Mouse (Mus musculus): ENCODE measurements around the gene Cwc22. TPM values are rescaled to one million over a fixed set of nuclear protein-coding genes. Genes with fewer than 3 reads are reported as not detected.

Cwc22 gene
- polyA plus RNA-seq, 1 experiment from 2014 or later: 32.8 TPM

GRCm38 (mm10) chr2:77887166-77887565, 59.0 kb downstream of the Cwc22 start:
- Histone ChIP-seq H3K27ac (ENCODE audit: low read length) (no peak overlapping the region), H3K9ac (replicated peaks; ENCODE audit: low read length) (no peak overlapping the region)
- WGBS: 84% methylated on average over 4 of the region's 4 CpGs

GRCm38 (mm10) chr2:77885491-77886130, 60.6 kb downstream of the Cwc22 start:
- WGBS: 85% methylated on average over 10 of the region's 10 CpGs
- no peaks in the 10 kb centered on the region for H3K36me3 ChIP-seq (ENCODE audit: insufficient read depth, low read length)
- H3K4me3 ChIP-seq (ENCODE audit: low read length): no peak overlapping the region
- no peak overlapping the region for H3K4me2 ChIP-seq (replicated peaks; ENCODE audit: low read depth, low read length)
- no peak overlapping the region for H3K9ac ChIP-seq (replicated peaks; ENCODE audit: low read length)
- H3K9me3 ChIP-seq (ENCODE audit: low read length): peaks cover 1% of the 10 kb centered on the region; the same call in 1 of the 2 replicates
- no peaks in the 10 kb centered on the region for H3K27me3 ChIP-seq (ENCODE audit: insufficient read depth, low read length)
- no peak for ATAC-seq (ENCODE audit: low FRiP score, low TSS enrichment)
- H3K27ac ChIP-seq (ENCODE audit: low read length): no peak overlapping the region
- no peaks in the 10 kb centered on the region for H3K4me1 ChIP-seq (ENCODE audit: insufficient read depth, low read length)

More at GRCm38 (mm10) chr2:77887166-77887565, 59.0 kb downstream of the Cwc22 start:
- no peaks in the 10 kb centered on the region for H3K4me1 ChIP-seq (ENCODE audit: insufficient read depth, low read length)
- no peak for ATAC-seq (ENCODE audit: low FRiP score, low TSS enrichment)
- no peak overlapping the region for H3K4me2 ChIP-seq (replicated peaks; ENCODE audit: low read depth, low read length)
- H3K27me3 ChIP-seq (ENCODE audit: insufficient read depth, low read length): no peaks in the 10 kb centered on the region
- H3K4me3 ChIP-seq (ENCODE audit: low read length): no peak overlapping the region
- H3K9me3 ChIP-seq (ENCODE audit: low read length): peaks cover 7% of the 10 kb centered on the region; the same call in 1 of the 2 replicates
- H3K36me3 ChIP-seq (ENCODE audit: insufficient read depth, low read length): peaks cover 2% of the 10 kb centered on the region; the same call in 1 of the 2 replicates

- Histone ChIP-seq H3K4me3 (ENCODE audit: low read length) (no peak overlapping the region), H3K9ac (replicated peaks; ENCODE audit: low read length) (no peak overlapping the region), H3K4me2 (replicated peaks; ENCODE audit: low read depth, low read length) (no peak overlapping the region), H3K36me3 (ENCODE audit: insufficient read depth, low read length) (no peaks in the 10 kb centered on the region), H3K27ac (ENCODE audit: low read length) (no peak overlapping the region), H3K27me3 (ENCODE audit: insufficient read depth, low read length) (no peaks in the 10 kb centered on the region), H3K4me1 (ENCODE audit: insufficient read depth, low read length) (no peaks in the 10 kb centered on the region), H3K9me3 (ENCODE audit: low read length) (no peaks in the 10 kb centered on the region)
- 90% methylated on average over 6 of the region's 6 CpGs for WGBS
- no peak for ATAC-seq (ENCODE audit: low FRiP score, low TSS enrichment)
Measured at GRCm38 (mm10) chr2:77885036-77885435, 61.1 kb downstream of the Cwc22 start.

- Histone ChIP-seq H3K9me3 (ENCODE audit: low read length) (no peaks in the 10 kb centered on the region), H3K36me3 (ENCODE audit: insufficient read depth, low read length) (no peaks in the 10 kb centered on the region), H3K27ac (ENCODE audit: low read length) (no peak overlapping the region), H3K27me3 (ENCODE audit: insufficient read depth, low read length) (no peaks in the 10 kb centered on the region), H3K4me3 (ENCODE audit: low read length) (no peak overlapping the region), H3K4me1 (ENCODE audit: insufficient read depth, low read length) (no peaks in the 10 kb centered on the region), H3K4me2 (replicated peaks; ENCODE audit: low read depth, low read length) (no peak overlapping the region), H3K9ac (replicated peaks; ENCODE audit: low read length) (no peak overlapping the region)
- no peak for ATAC-seq (ENCODE audit: low FRiP score, low TSS enrichment)
- 93% methylated on average over 3 of the region's 3 CpGs for WGBS
Measured at GRCm38 (mm10) chr2:77884491-77884890, 61.7 kb downstream of the Cwc22 start.

GRCm38 (mm10) chr2:77882961-77883360, 63.2 kb downstream of the Cwc22 start:
- ATAC-seq (ENCODE audit: low FRiP score, low TSS enrichment): no peak
- Histone ChIP-seq H3K9me3 (ENCODE audit: low read length) (no peaks in the 10 kb centered on the region), H3K4me2 (replicated peaks; ENCODE audit: low read depth, low read length) (no peak overlapping the region), H3K9ac (replicated peaks; ENCODE audit: low read length) (no peak overlapping the region), H3K27me3 (ENCODE audit: insufficient read depth, low read length) (no peaks in the 10 kb centered on the region), H3K36me3 (ENCODE audit: insufficient read depth, low read length) (no peaks in the 10 kb centered on the region), H3K4me3 (ENCODE audit: low read length) (no peak overlapping the region), H3K27ac (ENCODE audit: low read length) (no peak overlapping the region), H3K4me1 (ENCODE audit: insufficient read depth, low read length) (no peaks in the 10 kb centered on the region)
- WGBS: 92% methylated on average over 4 of the region's 4 CpGs

- 87% methylated on average over 5 of the region's 5 CpGs for WGBS
Measured at GRCm38 (mm10) chr2:77881301-77882199, 64.6 kb downstream of the Cwc22 start.

GRCm38 (mm10) chr2:77880351-77880750, 65.8 kb downstream of the Cwc22 start:
- Histone ChIP-seq H3K4me3 (ENCODE audit: low read length) (no peak overlapping the region), H3K27ac (ENCODE audit: low read length) (no peak overlapping the region), H3K4me2 (replicated peaks; ENCODE audit: low read depth, low read length) (no peak overlapping the region), H3K4me1 (ENCODE audit: insufficient read depth, low read length) (no peaks in the 10 kb centered on the region), H3K9ac (replicated peaks; ENCODE audit: low read length) (no peak overlapping the region), H3K36me3 (ENCODE audit: insufficient read depth, low read length) (no peaks in the 10 kb centered on the region), H3K9me3 (ENCODE audit: low read length) (no peaks in the 10 kb centered on the region), H3K27me3 (ENCODE audit: insufficient read depth, low read length) (no peaks in the 10 kb centered on the region)
- WGBS: 94% methylated on average over 1 of the region's 1 CpGs
- no peak for ATAC-seq (ENCODE audit: low FRiP score, low TSS enrichment)

More at GRCm38 (mm10) chr2:77881301-77882199, 64.6 kb downstream of the Cwc22 start:
- H3K27ac ChIP-seq (ENCODE audit: low read length): no peak overlapping the region
- no peak overlapping the region for H3K9ac ChIP-seq (replicated peaks; ENCODE audit: low read length)
- H3K4me2 ChIP-seq (replicated peaks; ENCODE audit: low read depth, low read length): no peak overlapping the region
- no peaks in the 10 kb centered on the region for H3K9me3 ChIP-seq (ENCODE audit: low read length)
- H3K4me1 ChIP-seq (ENCODE audit: insufficient read depth, low read length): no peaks in the 10 kb centered on the region
- ATAC-seq (ENCODE audit: low FRiP score, low TSS enrichment): no peak
- no peaks in the 10 kb centered on the region for H3K36me3 ChIP-seq (ENCODE audit: insufficient read depth, low read length)
- no peak overlapping the region for H3K4me3 ChIP-seq (ENCODE audit: low read length)
- no peaks in the 10 kb centered on the region for H3K27me3 ChIP-seq (ENCODE audit: insufficient read depth, low read length)

GRCm38 (mm10) chr2:77879736-77880135, 66.4 kb downstream of the Cwc22 start:
- Histone ChIP-seq H3K9ac (replicated peaks; ENCODE audit: low read length) (no peak overlapping the region), H3K4me2 (replicated peaks; ENCODE audit: low read depth, low read length) (no peak overlapping the region), H3K27me3 (ENCODE audit: insufficient read depth, low read length) (no peaks in the 10 kb centered on the region), H3K27ac (ENCODE audit: low read length) (no peak overlapping the region), H3K9me3 (ENCODE audit: low read length) (no peaks in the 10 kb centered on the region), H3K4me1 (ENCODE audit: insufficient read depth, low read length) (no peaks in the 10 kb centered on the region), H3K36me3 (ENCODE audit: insufficient read depth, low read length) (no peaks in the 10 kb centered on the region), H3K4me3 (ENCODE audit: low read length) (no peak overlapping the region)
- no peak for ATAC-seq (ENCODE audit: low FRiP score, low TSS enrichment)
- WGBS: 75% methylated on average over 5 of the region's 5 CpGs

GRCm38 (mm10) chr2:77877156-77877855, 68.9 kb downstream of the Cwc22 start:
- no peak overlapping the region for H3K27ac ChIP-seq (ENCODE audit: low read length)
- no peak for ATAC-seq (ENCODE audit: low FRiP score, low TSS enrichment)
- 90% methylated on average over 10 of the region's 10 CpGs for WGBS
- no peak overlapping the region for H3K9ac ChIP-seq (replicated peaks; ENCODE audit: low read length)
- H3K9me3 ChIP-seq (ENCODE audit: low read length): no peaks in the 10 kb centered on the region
- H3K27me3 ChIP-seq (ENCODE audit: insufficient read depth, low read length): no peaks in the 10 kb centered on the region
- H3K4me2 ChIP-seq (replicated peaks; ENCODE audit: low read depth, low read length): no peak overlapping the region
- H3K4me3 ChIP-seq (ENCODE audit: low read length): no peak overlapping the region
- no peaks in the 10 kb centered on the region for H3K4me1 ChIP-seq (ENCODE audit: insufficient read depth, low read length)
- no peaks in the 10 kb centered on the region for H3K36me3 ChIP-seq (ENCODE audit: insufficient read depth, low read length)
